Mouse (Mus musculus): ENCODE data around the gene Gm5415.
"Not testable (repeated sequence)": the region's sequence is repeated elsewhere in the genome, so short reads cannot be mapped to it uniquely, and the experiment has no call there.

The Gm5415 gene

GRCm38 (mm10) chr1:32547194-32547593, at the start of gene Gm5415:
Gm5415 (minus strand) TSS chr1:32547294.
- not testable (repeated sequence) for DNase-seq

- no peak for DNase-seq
Observed at GRCm38 (mm10) chr1:32568901-32569300, 21.8 kb upstream of the Gm5415 start.

- no peak for DNase-seq
Observed at GRCm38 (mm10) chr1:32553925-32554324, 6.8 kb upstream of the Gm5415 start.

GRCm38 (mm10) chr1:32553459-32553858, 6.4 kb upstream of the Gm5415 start:
- no peak for DNase-seq

- DNase-seq, result no peak
Observed at GRCm38 (mm10) chr1:32503381-32503780, 43.7 kb downstream of the Gm5415 start.
